Mouse (Mus musculus): Measurements from ENCODE around the gene Ntrk2.
"Not testable (repeated sequence)": the region's sequence is repeated elsewhere in the genome, so short reads cannot be mapped to it uniquely, and the experiment has no call there.

Ntrk2 gene

DNA sequence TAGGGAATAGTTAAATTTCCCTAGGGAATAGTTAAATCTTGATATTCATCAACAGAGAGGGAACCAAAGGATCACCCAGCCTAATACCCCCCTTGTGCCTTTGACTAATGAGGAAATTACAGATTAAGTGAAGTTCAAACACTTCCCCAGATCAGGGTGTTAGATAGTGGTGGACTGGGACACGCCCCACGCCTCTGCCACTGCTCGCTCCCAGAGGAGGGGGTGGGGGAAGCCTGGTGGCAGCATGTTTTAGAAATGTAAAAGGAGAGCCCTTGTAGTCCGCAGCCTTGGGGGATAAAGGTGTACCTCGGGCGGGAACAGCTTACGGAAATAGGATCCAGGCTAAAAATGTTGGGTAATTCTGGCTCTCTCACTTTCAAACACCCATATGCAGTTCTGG lies 252.7 kb downstream of the Ntrk2 start:
- DNase-seq, result no peak

DNA sequence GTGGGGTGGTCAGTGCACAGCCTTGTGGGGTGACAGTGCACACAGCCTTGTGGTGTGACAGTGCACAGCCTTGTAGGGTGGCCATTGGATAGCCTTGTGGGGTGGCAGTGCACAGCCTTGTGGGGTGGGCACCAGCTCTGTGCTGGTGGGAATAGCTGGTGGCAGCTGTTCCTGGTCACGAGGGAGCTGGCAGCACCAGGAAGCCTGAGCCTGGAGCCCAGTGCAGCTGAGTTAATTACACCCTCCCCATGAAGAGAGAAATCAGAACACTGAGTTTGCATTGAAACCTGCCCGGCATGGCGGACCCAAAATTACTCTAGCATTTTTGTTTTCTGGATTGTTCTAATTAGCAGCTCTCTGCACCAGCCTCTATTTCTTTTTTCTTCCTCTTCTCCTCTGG lies 259.3 kb downstream of the Ntrk2 start:
- no peak for DNase-seq

DNA sequence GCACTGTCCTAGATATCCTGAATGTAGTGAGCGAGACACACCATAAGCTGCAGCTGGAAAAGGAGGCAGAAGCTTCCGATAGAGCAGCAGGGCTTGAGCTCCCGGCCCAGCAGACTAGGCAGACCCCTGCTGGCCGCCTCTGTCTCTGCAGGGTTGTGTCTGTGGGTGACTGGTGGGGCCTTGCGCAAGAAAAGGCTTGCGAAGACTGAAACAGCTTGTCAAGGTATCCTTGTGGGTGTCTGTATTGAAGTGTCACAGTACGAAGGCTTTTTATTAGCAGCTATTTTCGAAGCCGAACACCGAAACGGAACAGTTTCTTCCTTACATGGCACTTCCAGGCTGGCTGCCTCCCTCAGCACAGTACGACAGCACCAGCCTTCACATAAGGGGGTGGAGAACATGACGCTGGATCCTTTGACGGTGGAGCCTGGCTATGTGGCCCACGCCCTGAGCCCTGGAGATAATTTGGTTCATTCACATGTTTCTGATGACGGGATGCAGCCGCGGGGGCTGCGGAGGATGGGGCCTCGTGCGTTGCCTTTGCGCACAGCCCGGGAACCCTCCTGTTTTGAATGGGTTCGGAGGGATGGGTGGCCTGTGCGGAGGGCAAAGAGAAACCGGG lies 267.4 kb downstream of the Ntrk2 start:
- DNase-seq, result peak; percentile 83

DNA sequence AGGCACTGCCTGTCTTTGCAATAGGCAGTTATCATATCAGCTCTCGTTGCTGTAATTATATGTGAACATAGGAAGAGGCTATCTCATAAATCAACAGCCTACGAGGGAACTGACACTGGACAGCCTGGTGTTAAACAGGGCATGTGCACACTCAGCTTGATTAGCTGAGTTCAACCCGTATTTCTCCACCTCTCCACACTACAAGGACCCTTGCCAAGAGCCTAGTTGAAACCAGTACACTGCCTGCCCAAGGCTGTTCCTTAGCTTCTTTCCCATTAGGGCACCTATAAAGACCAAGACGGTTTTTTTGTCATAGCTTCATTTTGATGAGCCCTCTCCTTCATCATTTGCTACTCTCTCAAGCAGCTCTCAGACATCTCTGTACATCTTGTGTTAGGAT lies 270.1 kb downstream of the Ntrk2 start:
- DNase-seq, result no peak

DNA sequence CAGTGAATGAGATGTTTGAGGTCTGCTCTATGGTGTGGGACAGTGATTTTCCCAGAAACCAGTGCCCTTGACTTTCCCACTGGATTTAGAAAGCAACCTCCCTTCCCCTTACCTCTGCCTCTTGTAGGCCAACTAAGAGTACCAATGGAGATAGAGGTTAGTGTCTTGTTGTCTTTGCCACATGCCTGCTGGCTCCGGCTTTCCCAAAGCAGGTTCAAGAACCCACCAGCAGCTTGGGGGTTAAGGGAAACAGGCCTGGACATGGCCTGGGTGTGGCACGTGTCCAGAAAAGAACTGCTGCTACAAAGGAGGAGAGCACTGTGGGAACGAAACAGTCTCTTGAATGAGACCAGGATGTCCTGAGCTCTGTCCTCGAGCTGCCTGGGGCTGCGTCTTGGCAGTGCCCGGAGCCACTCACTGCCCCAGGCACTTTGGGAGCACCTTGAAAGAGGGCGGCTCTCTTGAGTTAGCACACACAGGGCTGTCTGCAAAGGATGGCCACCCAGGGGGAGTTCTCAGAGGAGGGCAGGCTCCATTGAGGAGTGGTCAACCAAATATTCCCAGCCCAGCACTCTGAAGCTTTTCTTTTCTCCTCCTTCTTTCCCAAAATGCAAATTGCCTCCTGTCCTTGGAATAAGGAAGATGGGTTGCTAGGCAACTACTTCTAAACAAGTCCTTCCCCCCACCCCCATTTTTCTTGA lies 273.5 kb downstream of the Ntrk2 start:
- no peak for DNase-seq

DNA sequence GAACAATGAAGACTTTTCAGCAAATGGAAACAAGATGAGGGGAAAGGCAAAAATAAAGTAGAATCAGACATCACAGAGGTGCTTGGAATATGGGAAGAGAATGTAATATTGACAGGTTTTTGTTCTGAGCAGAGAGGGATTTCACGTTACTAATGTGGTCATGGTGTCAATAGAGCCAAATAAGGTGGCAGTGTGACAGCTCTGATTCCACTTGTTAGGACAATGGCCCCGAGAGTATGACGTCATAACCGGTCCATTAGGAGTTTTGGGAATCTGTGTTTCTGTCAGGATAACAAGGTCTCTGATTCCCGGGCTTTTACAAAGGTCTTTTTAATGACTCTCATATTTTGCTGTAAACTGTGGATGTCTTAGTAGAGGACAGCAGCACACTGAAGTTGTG lies 274.1 kb downstream of the Ntrk2 start:
- no peak for DNase-seq

DNA sequence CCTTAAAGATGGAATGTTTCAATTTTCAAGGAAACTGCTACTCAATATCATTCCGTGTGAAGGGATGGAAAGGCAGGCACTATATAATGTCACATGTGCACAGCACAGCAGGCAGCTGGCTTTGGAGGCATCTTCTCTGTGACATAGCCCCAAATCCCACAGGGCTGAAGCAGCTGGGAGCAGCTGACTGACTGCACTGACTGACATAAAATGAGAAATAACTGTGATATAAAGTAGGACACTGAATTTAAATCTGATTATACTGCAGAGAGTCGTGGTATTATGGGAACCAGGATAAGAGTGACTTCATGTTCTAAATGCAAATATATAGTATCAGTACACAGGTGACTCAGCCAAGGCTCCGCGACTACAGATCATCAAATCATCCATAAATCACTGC lies 282.6 kb downstream of the Ntrk2 start:
- no peak for DNase-seq

DNA sequence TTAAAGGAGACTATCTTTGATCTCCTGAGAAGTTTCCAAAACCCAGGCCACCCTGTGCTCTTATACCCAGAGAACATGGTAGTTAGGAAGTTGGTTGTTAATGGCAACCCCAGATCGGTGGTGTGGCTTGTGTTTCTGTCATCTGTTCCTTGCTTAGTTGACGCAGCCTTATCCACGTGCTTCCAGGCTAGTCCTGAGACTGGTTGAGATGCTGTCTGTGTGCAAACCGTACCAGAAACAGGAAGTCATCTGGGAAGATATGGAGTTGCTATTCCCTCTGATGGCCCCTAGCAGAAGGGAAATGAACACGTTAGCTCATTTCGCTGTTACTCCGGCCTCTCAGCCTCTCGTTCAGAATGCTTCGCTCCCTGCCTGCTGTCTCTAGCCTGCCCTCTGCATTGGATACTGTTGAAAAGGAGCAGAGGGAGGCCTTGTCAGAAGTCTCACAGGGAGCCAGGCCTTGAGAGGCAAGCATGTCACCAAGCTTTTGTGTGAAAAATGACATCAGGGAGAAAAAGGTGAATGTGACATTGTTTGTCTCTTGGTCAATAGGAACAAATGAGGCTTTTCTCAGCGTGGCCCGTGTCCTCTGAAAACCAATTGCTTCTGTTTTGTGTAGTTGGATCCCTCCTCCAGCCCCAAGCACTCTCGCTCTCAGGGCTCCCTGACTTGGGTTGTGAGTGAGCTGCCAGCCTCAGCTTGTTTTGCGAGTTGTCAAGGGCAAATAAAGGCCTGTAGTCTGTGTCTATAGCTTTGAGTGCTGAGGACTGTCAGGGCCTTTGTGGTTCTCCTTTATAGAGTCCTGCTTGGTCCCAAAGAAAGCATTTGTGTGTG lies 285.0 kb downstream of the Ntrk2 start:
- DNase-seq, result no peak

DNA sequence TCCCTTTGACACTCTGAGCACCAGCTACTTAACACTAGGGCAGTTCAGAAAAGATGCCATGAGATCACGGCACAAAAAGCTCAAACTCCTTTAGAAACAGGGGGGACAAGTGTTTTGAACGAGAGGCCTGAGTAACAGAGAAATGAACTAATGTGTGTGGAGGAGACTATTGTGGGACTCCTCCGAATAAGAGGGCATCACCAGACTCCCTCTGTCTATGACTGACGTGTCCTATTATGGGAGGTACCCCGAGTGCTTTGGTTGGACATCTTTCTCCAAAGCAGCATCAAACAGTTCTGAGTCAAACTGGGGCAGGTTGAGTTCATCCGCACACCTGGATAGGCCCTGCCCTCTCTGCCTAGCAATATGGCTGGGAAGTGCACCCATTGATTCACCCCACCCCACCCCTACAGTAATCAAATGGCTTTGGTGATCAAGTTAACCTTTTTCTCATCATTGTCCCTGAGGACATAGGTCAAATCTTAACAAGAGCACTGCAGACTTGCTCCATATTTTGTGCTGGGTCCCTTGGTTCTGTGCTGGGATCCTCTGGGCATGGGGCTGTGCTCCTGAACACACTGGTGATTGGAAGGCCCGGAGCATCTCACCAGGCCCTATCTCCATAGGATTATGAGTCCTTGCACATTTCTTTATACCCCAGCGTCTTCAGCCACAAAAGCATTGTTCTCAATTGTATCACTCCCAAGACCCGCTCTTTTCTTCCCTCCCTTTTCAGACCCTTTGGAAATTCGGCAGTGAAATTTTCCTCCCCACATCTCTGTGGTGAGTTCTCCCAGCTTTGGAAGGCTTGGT lies 285.9 kb downstream of the Ntrk2 start:
- DNase-seq, result no peak

DNA sequence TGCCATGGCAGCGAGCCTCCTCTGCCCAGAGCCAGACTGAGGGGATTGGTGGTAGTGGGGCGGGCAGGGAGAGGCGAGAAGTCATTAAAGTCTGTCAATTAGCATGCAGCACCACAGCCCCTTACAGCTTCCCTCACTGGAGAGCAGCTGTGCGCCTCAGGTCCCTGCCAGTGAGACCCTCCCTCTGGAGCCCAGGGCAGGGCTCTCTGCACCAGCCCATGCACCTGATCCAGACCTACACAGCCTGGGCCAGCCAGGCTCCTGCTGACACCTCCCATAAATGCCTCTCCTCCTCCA lies 286.4 kb downstream of the Ntrk2 start:
- peak; percentile 84 for DNase-seq

DNA sequence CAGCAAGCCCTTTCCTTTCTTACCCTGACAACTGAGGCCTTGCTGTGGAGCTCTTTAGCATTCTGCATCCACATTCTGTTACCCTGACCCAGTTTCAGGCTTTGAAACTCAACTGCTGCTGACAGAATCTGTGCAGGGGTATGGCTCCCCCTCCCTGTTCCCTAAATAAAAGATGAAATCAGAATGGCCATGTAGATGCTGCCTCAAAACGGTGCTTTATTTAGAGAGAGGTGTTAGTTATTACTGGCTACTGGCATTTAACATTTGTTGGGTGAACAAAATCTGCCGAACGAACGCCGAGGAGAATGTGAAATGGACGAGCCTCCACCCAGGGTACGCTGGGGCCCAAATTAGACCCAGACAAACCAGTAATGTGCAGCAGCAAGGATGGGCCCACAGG lies 288.4 kb downstream of the Ntrk2 start:
- no peak for DNase-seq

DNA sequence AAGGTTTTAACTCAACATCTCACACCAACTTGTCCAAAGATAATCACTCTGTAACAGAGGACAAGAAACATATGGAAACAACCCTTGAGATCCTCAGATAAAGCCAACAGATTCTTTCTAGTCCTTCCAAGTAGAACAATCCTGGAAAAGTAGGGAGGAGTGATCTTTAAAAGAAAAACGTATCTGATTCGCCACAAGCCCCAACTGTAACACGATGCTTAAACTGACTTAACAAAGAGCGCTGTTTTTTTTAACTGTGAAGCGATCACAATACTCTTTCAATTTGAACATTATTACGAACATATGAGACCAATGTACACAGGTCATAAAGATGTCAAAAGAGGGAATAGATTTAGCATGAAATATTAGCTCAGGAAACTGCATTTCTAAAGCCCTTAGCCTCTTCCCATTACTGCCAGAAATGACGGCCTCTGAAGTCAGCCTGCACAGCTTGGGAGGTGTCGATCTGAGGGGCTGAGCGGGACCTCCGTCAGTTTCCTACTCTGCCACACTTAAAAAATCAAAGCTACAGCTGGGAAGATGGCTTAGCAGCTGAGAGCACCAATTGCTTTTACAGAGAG lies 289.5 kb downstream of the Ntrk2 start:
- DNase-seq, result no peak

DNA sequence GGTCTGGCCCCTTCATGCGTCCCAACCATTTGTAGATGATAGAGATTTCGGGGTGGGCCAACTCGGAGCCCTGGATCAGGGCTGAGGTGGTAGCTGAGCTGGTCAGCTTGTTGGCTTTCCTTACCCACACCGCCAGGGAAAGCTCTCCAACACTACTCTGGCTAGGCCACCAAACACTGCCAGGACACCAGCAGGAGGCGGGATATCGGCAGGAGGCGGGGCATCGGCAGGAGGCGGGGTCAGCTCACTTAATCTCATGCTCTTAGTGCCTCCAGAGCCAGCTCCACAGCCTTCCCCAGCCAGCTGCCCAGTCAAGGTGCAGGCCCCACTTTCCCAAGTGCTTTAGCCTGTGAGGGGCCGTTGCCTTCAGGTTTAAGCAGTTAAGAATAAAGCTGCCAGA lies 293.7 kb downstream of the Ntrk2 start:
- no peak for DNase-seq

DNA sequence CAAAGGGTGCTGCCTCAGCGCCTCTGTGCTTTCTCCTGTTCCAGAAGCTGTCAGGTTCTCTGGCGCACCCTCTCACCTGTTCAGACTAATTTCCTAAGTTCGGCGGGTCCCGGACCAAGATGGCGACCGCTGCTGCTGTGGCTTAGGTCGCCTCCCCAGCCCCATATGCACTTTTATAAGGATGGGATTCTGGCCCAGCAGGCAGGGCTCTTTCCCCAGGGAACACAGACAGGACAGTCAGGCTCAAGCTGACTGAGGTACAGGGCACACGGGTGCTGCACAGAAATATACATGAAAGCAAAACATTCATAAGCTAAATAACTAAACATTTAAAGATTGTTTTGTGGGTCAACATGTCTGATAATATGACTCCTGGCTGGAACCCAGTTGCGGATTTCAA lies 301.4 kb downstream of the Ntrk2 start:
- DNase-seq, result not testable (repeated sequence)

DNA sequence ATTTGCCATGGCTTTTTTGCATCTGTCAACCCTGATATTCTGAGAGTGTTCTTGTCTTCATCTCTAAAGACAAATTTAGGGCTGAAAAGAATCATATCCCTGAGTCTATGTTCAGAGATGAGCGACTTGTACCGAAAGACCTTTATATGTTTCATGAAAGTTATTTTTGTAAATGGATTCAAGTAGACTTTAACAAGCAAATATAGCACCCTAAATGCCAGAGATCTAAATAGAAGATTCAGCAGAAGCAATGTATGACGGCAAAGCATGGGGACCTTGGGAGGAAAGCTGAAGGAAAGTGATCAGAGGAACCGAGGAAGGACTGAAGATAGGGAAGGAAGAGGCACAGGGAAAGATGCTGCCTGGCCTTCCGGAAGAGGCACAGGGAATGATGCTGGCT lies 303.7 kb downstream of the Ntrk2 start:
- DNase-seq, result no peak

DNA sequence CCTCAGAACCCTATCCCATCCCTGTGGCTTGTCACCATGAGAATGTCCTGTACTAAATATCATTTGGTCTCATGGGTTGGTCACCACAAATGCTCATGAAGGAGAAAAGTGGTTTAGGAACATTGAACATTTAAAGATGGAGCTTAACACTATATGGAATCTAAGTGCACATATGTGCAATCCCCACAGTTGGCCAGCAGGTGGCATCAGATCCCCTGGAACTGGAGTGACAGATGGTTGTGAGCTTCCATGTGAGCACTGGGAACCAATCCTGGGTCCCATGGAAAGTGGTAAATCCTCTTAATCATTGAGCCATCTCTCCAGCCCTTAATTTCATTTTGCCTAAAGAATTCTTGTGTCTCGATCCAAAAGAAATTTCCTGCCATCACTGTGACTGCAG lies 308.3 kb downstream of the Ntrk2 start:
- DNase-seq, result no peak

DNA sequence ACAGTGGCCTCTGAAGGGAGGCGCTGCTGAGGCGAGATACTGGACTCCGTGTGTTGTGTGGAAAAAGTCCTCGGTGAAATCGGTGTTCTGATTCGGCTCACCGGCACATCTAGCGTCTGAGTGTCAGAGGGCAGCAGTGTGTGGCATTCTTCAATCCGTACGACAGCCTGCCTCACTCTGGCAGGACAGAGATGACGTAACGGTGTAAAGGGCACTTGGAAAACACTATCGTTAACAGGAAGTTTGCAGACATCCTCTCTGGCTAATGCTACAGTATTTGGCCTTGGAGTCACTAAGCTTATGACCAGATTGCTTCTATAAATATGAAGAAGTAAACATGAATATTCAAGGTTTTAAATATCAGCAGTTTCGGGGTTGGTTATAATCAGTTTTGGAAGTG lies 309.2 kb downstream of the Ntrk2 start:
- DNase-seq, result no peak

DNA sequence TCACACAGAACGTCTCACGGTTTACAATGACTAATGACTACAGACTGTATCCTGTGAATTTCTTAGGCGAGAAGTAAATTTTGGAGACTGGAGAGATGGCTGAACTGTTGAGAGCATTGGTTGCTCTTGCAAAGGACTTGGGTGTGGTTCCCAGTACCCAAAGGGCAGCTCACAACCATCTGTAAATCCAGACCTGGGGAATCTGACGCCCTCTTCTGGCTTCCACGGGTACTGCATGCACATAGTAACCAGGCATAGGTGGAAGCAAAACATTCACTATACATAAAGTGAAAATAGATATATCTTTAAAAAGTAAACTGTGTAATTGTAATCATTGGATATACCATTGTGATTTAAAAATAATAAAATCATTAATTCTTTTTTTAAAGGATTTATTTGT lies 310.9 kb downstream of the Ntrk2 start:
- DNase-seq, result no peak

DNA sequence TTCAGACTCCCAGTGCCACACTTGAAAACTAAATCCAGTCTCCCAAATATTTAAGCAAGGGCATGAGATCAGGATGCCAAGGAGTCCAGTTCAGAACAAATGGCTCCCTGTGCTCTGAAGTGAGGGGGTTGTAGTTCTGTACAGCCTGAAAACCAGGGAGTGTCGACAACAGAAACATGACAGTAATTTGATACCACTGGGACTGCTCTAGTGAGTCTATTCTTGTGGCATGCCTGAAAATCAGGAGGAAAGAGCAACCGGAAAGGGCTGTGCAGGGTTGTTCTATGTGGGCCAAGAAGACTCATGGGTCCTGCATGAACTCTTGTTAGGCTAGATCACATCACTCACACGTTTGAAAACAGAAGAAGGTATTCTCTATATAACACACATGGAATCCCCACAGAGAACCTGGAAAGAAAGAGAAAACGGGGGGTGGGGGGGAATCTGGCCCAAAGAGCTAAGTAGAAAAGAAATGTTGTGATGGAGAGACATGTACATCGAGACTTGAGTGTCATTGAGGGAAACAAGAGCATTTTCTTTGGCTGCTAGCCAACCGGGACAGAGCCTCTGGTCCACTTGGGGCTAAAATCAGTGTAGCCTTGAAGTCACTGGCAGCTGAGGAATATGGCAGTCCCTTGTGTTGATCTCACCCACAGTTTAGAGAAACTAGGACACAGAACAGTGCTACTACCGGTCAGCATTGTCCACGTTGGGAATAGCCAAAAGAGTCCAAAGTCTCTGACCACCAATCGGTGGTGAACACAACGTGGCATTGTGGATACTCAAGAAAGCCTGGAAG lies 313.4 kb downstream of the Ntrk2 start:
- no peak for DNase-seq

DNA sequence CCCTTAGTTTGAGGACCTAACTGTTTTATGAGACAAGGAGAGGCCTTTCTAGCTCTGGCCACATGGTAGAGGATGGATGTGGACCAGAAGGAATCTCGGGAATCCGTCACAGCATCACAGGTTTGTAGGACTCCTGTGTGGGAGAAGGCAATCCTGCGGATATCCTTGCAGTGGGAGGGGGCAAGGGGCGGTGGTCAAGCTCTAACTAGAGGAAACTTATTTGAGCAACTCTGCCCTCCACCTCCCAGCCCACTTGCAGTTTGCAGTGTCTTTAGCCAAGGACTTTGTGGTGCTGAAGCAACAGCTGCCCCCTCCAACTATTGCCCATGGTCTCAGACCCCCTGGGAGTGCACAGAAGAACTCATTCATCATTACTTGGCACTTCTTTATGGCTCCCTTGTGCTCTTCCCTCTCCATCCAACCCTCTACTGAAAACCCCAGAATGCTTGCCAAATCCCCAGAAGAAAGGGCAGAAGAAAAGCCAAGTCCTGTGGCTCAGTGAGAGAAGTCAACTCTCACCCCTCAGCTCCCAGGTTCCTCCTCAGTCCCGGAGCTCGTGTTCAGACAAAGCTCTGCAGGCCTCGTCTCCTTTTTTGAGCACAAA lies 336.9 kb downstream of the Ntrk2 start:
- DNase-seq, result no peak

DNA sequence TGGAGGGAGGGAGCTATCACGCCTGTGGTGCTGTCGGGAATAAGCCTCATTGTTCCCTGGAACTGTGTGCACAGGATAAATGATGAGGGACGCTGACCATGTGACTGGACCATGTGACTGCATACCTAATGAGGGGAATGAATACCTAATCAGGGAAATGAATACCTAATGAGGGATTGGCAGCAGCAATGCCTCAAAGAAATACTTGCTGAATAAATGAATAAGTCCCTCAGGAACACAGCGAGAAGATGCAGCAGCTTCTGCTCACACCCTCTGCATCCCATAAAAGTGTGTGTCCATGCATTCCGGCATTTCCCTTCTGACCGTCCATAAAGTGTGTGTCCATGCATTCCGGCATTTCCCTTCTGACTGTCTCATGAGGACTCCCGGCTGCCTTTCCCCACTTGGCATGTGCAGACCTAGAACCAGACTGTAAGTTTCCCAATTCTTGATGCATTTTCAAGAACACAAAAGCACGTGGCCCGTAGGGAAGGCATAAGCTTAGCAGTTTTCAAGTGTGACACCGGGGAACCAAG lies 338.0 kb downstream of the Ntrk2 start:
- DNase-seq, result no peak
